Mouse (Mus musculus) CD4-positive naive resting alpha-beta T cell, adult 76 days (primary cell): ENCODE results near the gene Cyp3a57. TPM values are rescaled to one million over a fixed set of nuclear protein-coding genes. Genes with fewer than 3 reads are reported as not detected.

Experiments used
- total RNA-seq: library from RNA; stranded (reverse); gene quantifications from one replicate; pipeline ENCODE4 v1.2.4, GENCODE M21; 2023

Cyp3a57 gene
- not detected for total RNA-seq

GRCm38 (mm10) chr5:145344941-145345340, at the start of gene Cyp3a57:
Gene Cyp3a57, plus strand, starts transcription at chr5:145345279.

Other genes with a start within 250 kb of the Cyp3a57 start
- 326 TPM for gene Arpc1b, start 231.1 kb upstream of the Cyp3a57 start, total RNA-seq
- gene Pdap1, start 205.0 kb upstream of the Cyp3a57 start, total RNA-seq: 40.9 TPM
- gene Bud31, start 204.9 kb upstream of the Cyp3a57 start, total RNA-seq: 215 TPM
- gene Ptcd1, start 178.2 kb upstream of the Cyp3a57 start, total RNA-seq: 19.4 TPM
- gene Cpsf4, start 178.1 kb upstream of the Cyp3a57 start, total RNA-seq: 45.6 TPM
- 141 TPM for gene Atp5j2, start 153.2 kb upstream of the Cyp3a57 start, total RNA-seq
- gene Zkscan14, start 143.4 kb upstream of the Cyp3a57 start, total RNA-seq: 50.7 TPM
- gene Zkscan5, start 140.7 kb upstream of the Cyp3a57 start, total RNA-seq: 11.2 TPM
- 81.9 TPM for gene Zfp655, start 113.6 kb upstream of the Cyp3a57 start, total RNA-seq
- gene Zscan25, start 64.8 kb upstream of the Cyp3a57 start, total RNA-seq: 41.5 TPM
- gene Cyp3a16, start 124.4 kb downstream of the Cyp3a57 start, total RNA-seq: not detected
- not detected for gene Cyp3a41b, start 239.5 kb downstream of the Cyp3a57 start, total RNA-seq